Mouse (Mus musculus): ENCODE measurements around the gene Gckr.
"Not testable (repeated sequence)": the region's sequence is repeated elsewhere in the genome, so short reads cannot be mapped to it uniquely, and the experiment has no call there.

The Gckr gene

DNA sequence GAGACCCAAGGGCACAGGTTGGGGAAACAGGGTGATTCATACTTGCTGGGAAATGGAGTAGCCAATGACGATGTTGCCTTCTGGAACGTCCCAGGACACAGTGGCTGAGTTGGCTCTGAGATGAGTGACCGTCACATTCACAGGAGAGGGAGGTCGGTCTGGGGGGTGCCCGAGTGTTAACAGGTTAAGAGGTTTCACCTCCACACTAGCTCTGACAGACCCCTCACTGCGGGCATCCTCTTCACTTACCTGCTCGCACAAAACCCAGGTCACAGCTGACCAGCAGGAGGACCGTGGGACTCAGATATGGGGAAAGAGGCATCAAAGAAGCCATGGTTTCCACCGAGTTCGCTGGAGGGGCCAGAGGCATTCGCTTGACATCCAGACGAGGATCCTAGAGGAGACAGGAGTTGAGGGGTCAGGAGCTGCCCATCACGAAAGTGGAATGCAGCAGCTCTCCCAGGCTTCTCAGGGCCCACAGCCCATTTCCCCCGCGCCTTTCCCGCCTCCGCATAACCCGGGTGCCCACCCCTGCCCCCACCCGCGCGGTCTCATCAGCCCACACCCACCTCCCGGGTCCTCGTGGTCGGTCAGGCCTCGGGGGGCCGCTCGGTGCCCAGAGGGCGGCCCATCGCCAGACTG is 2.2 kb upstream of the Gckr start:
- DNase-seq (ENCODE audit: low read depth, low spot score) = peak; percentile 19

DNA sequence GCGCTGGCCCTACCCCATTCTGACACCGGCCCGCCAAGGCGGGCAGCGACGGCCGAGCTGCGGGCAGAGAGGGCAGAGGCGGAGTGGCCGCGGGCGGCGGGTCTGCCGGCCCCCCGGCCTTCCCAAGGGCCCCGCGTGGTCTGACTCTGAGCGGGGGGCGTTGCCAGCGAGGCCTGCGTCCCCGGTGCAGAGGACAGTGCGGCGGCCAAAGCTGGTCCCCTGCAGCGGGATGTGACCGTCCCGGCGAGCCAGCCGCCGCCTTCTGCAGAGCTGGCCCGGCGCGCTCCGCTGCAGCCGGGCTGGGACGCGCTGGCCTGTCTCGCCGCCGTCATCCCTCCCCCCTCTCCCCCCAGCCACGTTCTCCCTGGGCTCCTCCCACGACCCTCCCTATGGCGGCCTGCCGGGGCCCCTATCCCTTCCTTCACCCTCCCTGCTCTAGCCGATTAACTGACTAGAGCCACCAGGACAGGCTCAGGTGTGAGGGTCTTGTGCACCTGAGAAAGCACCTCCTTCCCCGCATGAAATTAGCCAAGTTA is 1.6 kb upstream of the Gckr start, which contains the start of gene Fndc4:
Fndc4 (minus strand) TSS at position 475 of the 536 bp plus-strand sequence.
- DNase-seq (ENCODE audit: low read depth, low spot score) = peak; percentile 67

- no peak for DNase-seq (ENCODE audit: low read depth, low spot score)
Observed at GRCm38 (mm10) chr5:31297981-31298380, 738 bp downstream of the Gckr start.

DNA sequence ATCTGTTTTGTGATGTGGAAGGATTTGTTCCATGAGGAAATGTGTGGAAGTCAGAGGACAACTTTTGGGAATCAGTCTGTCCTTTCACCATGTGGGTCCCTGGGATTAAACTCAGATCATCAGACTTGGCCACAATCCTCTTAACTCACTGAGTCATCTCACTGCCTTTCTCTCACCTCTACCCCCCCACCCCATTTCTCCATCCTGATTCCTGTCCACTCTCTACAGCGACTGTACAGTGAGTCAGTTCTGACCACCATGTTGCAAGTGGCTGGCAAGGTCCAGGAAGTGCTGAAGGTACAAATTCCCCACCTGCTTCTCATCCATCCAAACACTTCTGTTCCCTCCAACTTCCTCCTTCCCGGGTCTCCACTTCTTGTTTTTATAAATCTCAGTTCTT is 1.2 kb downstream of the Gckr start:
- no peak for DNase-seq (ENCODE audit: low read depth, low spot score)

- no peak for DNase-seq (ENCODE audit: low read depth, low spot score)
Observed at GRCm38 (mm10) chr5:31301866-31302265, 4.6 kb downstream of the Gckr start.

DNA sequence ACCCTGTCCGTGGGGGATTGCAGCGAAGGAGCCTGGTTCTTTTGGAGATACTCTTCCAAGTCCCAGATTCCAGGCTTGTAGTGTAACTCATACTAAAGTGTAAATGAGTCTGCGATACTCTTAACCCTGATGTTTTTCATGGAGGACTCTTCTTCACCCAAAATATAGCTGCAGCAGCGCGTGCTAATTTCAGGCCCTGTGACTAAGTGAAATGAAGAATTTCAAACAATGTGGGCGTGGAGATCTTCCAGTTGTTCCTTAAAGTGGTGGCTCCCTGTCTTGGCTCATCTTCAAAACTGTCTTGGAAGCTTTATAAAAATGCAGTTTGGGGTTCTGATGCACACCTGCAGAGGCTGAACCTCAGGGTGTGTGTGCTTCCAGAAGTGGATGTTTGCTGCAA is 5.8 kb downstream of the Gckr start:
- DNase-seq (ENCODE audit: low read depth, low spot score) = no peak

GRCm38 (mm10) chr5:31312806-31313205 is 15.6 kb downstream of the Gckr start:
- no peak for DNase-seq (ENCODE audit: low read depth, low spot score)

GRCm38 (mm10) chr5:31322776-31323175 is 25.5 kb downstream of the Gckr start:
- DNase-seq (ENCODE audit: low read depth, low spot score) = no peak

DNA sequence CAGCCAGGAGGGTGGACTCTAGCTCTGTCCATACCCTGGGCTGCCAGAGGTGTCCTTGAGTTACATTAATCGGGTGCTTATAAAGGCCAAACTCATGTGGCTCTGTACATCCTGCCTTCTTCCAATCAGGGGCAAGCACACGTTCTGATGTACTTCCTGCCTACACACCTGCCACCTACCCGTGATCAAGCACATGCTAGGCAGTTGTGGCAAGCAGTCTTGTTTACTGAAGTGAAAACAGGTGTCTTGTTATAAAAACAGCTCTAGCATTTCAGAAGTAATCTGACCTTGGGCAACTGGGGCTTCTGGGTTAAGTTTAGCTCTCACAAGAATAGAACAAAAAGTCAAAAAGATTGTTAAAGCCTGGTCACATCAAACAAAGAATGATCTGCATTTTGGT is 26.8 kb downstream of the Gckr start:
- no peak for DNase-seq (ENCODE audit: low read depth, low spot score)

DNA sequence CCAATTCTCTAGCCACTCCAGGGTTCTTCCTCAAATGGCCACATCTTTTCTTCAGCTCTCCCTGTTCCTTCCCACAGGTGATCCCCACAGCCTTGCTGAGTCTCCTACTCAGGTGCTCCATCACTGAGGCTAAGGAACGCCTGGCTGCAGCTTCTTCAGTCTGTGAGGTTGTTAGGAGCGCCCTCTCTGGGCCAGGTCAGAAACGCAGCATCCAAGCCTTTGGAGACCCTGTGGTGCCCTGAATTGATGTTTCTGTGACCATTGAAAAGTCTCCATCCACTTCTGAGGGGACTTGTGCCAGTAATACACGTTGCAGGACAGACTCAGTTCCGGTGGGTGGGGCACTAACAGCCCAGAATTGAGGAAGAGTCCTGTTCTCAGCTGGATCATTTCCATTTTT is 29.6 kb downstream of the Gckr start:
- DNase-seq (ENCODE audit: low read depth, low spot score) = no peak

GRCm38 (mm10) chr5:31328255-31328654 is 31.0 kb downstream of the Gckr start:
- peak; percentile 70 for DNase-seq (ENCODE audit: low read depth, low spot score)

DNA sequence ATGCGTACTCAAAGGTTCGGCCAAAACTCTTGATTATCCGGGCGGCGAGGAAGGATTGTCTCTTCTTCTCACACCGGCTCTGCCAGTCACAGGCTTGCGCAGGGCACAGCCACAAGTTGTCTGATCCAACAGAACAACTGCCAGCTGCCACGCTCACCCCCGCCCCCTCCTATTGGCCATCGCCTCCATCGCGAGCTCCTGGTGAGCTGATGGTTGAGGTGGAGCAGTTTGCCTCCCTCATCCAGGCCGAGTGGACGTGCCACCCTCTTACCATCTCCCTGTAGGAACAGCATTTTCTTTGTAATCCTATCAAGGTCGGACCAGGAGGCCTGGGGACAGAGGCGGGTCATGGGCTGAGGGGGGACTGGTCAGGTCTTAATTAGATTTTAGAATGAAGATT is 60.3 kb downstream of the Gckr start:
- not testable (repeated sequence) for DNase-seq (ENCODE audit: low read depth, low spot score)

- DNase-seq (ENCODE audit: low read depth, low spot score) = no peak
Observed at GRCm38 (mm10) chr5:31360955-31361354, 63.7 kb downstream of the Gckr start.
